Mouse (Mus musculus) embryonic facial prominence, embryonic 14.5 days (tissue): ENCODE measurements at regions not wholly inside any gene's neighbourhood (a gene's known extent, or its start where the extent isn't known, plus 50 kb on each side); places are given as distances from the start of the nearest gene placed in this dataset.
A peak's percentile ranks its signal among the peaks of the same experiment; 100 is the strongest.

Experiments
- ATAC-seq: fragments of 200-750 bp; cut with Nextera tagmentation; 2 replicates; pipeline ENCODE4 v1.8.0; 2017; ENCODE audit warnings: low read depth, moderate number of reproducible peaks, moderate TSS enrichment
- DNase-seq: peaks from one replicate; pipeline ENCODE4 v3.0.0-alpha.2; 2015; ENCODE audit warnings: low spot score
- H3K27ac ChIP-seq: fragments of 300-500 bp; sonication (generic); replicated peaks from 2 replicates; pipeline ENCODE4 v1.5.1; 2014; ENCODE audit warnings: low read depth, mild to moderate bottlenecking, low read length, moderate library complexity
- H3K27me3 ChIP-seq: fragments of 300-500 bp; sonication (generic); replicated peaks from 2 replicates; pipeline ENCODE4 v1.6.1; 2014; ENCODE audit warnings: low read length; ENCODE audit not compliant: control insufficient read depth, insufficient read depth
- H3K36me3 ChIP-seq: fragments of 300-500 bp; sonication (generic); 2 replicates; pipeline ENCODE4 v1.6.1; 2014; ENCODE audit warnings: low read length, mixed read lengths; ENCODE audit not compliant: control insufficient read depth, insufficient read depth
- H3K4me1 ChIP-seq: fragments of 300-500 bp; sonication (generic); 2 replicates; pipeline ENCODE4 v1.6.1; 2014; ENCODE audit warnings: antibody characterized with exemption, low read length; ENCODE audit not compliant: control insufficient read depth, insufficient read depth
- H3K4me2 ChIP-seq: fragments of 300-500 bp; sonication (generic); 2 replicates; pipeline ENCODE4 v1.6.1; 2014; ENCODE audit warnings: low read depth, mild to moderate bottlenecking, low read length, moderate library complexity, mixed read lengths
- H3K4me3 ChIP-seq: fragments of 300-500 bp; sonication (generic); 2 replicates; pipeline ENCODE4 v1.5.1; 2014; ENCODE audit warnings: low read depth, mild to moderate bottlenecking, low read length
- H3K9ac ChIP-seq: fragments of 300-500 bp; sonication (generic); 2 replicates; pipeline ENCODE4 v1.6.1; 2014; ENCODE audit warnings: low read depth, mild to moderate bottlenecking, low read length, moderate library complexity, mixed read lengths
- H3K9me3 ChIP-seq: fragments of 300-500 bp; sonication (generic); 2 replicates; pipeline ENCODE4 v1.6.1; 2016; ENCODE audit warnings: low read length; ENCODE audit not compliant: control insufficient read depth
- WGBS: fragments of 180-500 bp; shearing (Covaris S2); extraction: QIAGEN DNeasy Blood & Tissue Kit; methylation state at CpG from one replicate; pipeline ENCODE4 v1.1.7; 2014; 5-methylcytosine and 5-hydroxymethylcytosine counted together

DNA sequence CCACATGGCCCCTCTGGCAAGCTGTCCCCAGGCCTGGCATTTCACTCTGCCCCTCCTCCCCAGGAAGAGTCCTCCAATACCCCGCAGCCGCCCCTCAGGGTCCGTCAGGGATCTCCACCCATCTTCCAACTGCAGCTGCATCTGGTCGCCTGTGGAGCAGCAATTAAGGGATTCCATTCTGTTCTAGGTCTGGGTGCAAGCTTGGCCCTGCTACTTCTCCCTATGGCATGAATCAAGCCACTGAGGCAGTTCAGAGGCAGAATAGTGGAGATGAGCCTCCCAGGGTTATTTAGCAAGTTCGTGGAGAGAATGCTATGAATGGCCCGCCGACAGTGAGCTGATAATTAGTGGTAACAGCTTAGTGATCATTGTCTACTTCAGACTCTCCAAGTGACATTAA is 275.7 kb upstream of the Irx3 start:
- no peak overlapping the region for H3K4me3 ChIP-seq
- 54% methylated on average over 7 of the region's 7 CpGs for WGBS
- H3K9me3 ChIP-seq: no peaks in the 10 kb centered on the region

GRCm38 (mm10) chr8:92072254-92072615 is 270.4 kb upstream of the Irx3 start:
- Histone ChIP-seq H3K4me1 (0 out of 2 replicates have a peak, but pooled peaks cover 3% of the 10 kb centered on the region), H3K27me3 (peaks cover 13% of the 10 kb centered on the region), H3K4me3 (no peak overlapping the region), H3K9me3 (no peaks in the 10 kb centered on the region), H3K9ac (no peak overlapping the region), H3K36me3 (no peaks in the 10 kb centered on the region), H3K27ac (no peak overlapping the region), H3K4me2 (no peak overlapping the region)
- ATAC-seq (no peak), DNase-seq (no peak)
- WGBS: 23% methylated on average over 6 of the region's 6 CpGs

More for the DNA sequence above, 275.7 kb upstream of the Irx3 start:
- H3K36me3 ChIP-seq: no peaks in the 10 kb centered on the region
- no peaks in the 10 kb centered on the region for H3K4me1 ChIP-seq
- ATAC-seq: no peak
- no peak overlapping the region for H3K27ac ChIP-seq
- H3K27me3 ChIP-seq: no peaks in the 10 kb centered on the region
- no peak overlapping the region for H3K4me2 ChIP-seq
- no peak for DNase-seq
- no peak overlapping the region for H3K9ac ChIP-seq

GRCm38 (mm10) chr8:92071305-92072253 is 269.7 kb upstream of the Irx3 start:
- Histone ChIP-seq H3K4me2 (no peak overlapping the region), H3K9ac (no peak overlapping the region), H3K9me3 (no peaks in the 10 kb centered on the region), H3K27ac (no peak overlapping the region), H3K27me3 (peaks cover 13% of the 10 kb centered on the region), H3K36me3 (no peaks in the 10 kb centered on the region), H3K4me1 (0 out of 2 replicates have a peak, but pooled peaks cover 3% of the 10 kb centered on the region), H3K4me3 (no peak overlapping the region)
- WGBS: 51% methylated on average over 21 of the region's 21 CpGs
- DNase-seq: no peak
- no peak for ATAC-seq

DNA sequence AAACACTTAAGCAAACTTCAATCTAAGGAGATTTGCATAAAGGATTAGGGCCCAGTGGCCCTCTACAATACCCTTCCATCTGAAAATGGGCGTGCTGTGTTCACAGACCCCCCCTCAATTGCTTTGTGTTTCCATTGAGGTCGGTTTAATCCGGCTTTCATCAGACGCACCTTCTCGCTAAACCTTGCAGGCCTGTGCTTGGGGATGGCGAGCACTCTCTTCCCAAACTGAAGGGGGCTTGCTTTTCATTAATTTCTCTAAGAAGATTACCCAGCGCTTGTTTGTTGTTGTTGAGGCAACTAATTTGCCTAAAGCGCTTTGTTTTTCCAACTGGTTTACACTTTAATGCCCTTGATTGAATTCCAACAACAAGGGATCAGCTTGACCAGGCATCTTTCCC is 268.8 kb upstream of the Irx3 start:
- WGBS: 41% methylated on average over 8 of the region's 8 CpGs
- Histone ChIP-seq H3K4me3 (no peak overlapping the region), H3K9ac (no peak overlapping the region), H3K36me3 (no peaks in the 10 kb centered on the region), H3K4me2 (no peak overlapping the region), H3K4me1 (peaks cover 6% of the 10 kb centered on the region), H3K9me3 (no peaks in the 10 kb centered on the region), H3K27me3 (peaks cover 13% of the 10 kb centered on the region), H3K27ac (no peak overlapping the region)
- ATAC-seq (no peak), DNase-seq (no peak)

DNA sequence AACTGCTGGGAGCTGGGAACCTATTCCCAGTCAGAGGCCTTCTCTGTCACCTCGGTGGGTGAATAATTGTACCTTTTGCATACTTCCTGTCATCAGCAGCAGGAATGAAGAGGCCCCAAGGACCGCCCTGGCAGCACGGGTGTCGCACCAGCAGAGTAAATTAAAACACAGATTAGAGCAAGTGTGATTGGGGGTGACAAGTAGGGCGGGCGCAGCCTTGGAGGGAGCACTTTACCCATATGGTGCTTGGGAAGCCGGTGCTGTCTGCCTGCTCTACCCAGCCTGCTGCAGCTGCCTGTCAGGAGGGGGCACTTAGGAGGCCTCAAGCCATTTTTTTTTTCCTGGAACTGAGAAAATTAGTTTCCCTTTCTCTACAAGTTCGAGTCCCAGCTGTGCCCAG is 264.6 kb upstream of the Irx3 start:
- no peak overlapping the region for H3K4me2 ChIP-seq
- no peak overlapping the region for H3K9ac ChIP-seq
- no peak overlapping the region for H3K27ac ChIP-seq
- ATAC-seq (no peak), DNase-seq (peak; percentile 23)
- 26% methylated on average over 8 of the region's 8 CpGs for WGBS
- no peaks in the 10 kb centered on the region for H3K9me3 ChIP-seq
- no peak overlapping the region for H3K4me3 ChIP-seq
- peaks cover 5% of the 10 kb centered on the region; the same call in 1 of the 2 replicates for H3K27me3 ChIP-seq
- H3K4me1 ChIP-seq: peaks cover 21% of the 10 kb centered on the region
- no peaks in the 10 kb centered on the region for H3K36me3 ChIP-seq

DNA sequence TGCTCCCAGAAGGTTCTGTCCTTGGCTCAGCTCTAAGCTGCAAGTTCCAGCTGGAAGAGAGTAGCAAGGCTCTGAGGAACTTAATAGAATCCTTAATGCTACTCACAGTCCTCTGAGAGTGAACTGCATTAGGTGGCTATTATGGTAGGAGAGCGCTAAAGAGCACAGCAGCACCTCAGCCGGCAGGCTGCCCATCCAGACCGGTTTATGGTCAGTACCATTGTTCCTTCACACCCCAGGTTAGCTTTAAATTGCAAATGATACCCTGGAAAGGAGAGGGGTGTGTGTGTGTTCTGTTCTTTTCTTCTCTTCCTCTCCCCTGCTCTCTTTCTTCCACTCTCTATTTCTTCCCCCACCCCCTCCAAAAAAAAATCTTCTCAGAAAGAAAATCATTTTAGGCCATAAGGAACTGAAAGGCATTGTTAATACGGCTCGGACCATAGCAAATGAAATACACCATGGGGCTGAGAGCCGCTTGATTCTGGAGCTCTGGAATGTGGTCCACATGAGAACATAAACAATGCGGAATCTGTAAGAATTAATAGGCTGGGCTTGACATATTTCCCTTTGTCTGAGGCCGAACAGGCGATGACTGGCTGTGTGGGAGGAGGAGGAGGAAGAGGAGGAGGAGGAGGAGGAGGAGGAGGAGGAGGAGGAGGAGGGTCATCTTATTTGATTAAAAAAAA is 263.8 kb upstream of the Irx3 start:
- DNase-seq (peak; percentile 69), ATAC-seq (peak; percentile 66; the same call in 1 of the 2 replicates)
- no peak overlapping the region for H3K4me2 ChIP-seq
- H3K4me3 ChIP-seq: no peak overlapping the region
- no peak overlapping the region for H3K27ac ChIP-seq
- H3K9me3 ChIP-seq: no peaks in the 10 kb centered on the region
- WGBS: 5% methylated on average over 8 of the region's 9 CpGs
- no peak overlapping the region for H3K9ac ChIP-seq
- H3K27me3 ChIP-seq: peaks cover 4% of the 10 kb centered on the region; the same call in 1 of the 2 replicates
- no peaks in the 10 kb centered on the region for H3K36me3 ChIP-seq
- peaks cover 21% of the 10 kb centered on the region for H3K4me1 ChIP-seq

GRCm38 (mm10) chr8:92064971-92065370 is 263.1 kb upstream of the Irx3 start:
- Histone ChIP-seq H3K9me3 (no peaks in the 10 kb centered on the region), H3K27ac (no peak overlapping the region), H3K4me3 (no peak overlapping the region), H3K27me3 (no peaks in the 10 kb centered on the region; the same call in 1 of the 2 replicates), H3K9ac (no peak overlapping the region), H3K4me2 (no peak overlapping the region), H3K4me1 (peaks cover 21% of the 10 kb centered on the region), H3K36me3 (no peaks in the 10 kb centered on the region)
- 26% methylated on average over 4 of the region's 4 CpGs for WGBS
- peak; percentile 23 for DNase-seq
- ATAC-seq: no peak

GRCm38 (mm10) chr8:92064175-92064821 is 262.4 kb upstream of the Irx3 start:
- 16% methylated on average over 9 of the region's 9 CpGs for whole genome bisulfite sequencing
- H3K36me3 ChIP-seq: no peaks in the 10 kb centered on the region
- H3K4me3 ChIP-seq: no peak overlapping the region
- peak; percentile 38 for DNase-seq
- H3K9ac ChIP-seq: 0 out of 2 replicates have a peak overlapping the region, but pooled peaks have one; percentile 2
- no peak overlapping the region for H3K4me2 ChIP-seq
- H3K9me3 ChIP-seq: no peaks in the 10 kb centered on the region
- peak; percentile 70 for ATAC-seq
- no peaks in the 10 kb centered on the region; the same call in 1 of the 2 replicates for H3K27me3 ChIP-seq
- H3K27ac ChIP-seq: no peak overlapping the region
- peaks cover 21% of the 10 kb centered on the region for H3K4me1 ChIP-seq
